Mouse (Mus musculus): ENCODE results near the gene 2300002M23Rik. TPM values are rescaled to one million over a fixed set of nuclear protein-coding genes. Genes with fewer than 3 reads are reported as not detected.

Gene 2300002M23Rik
- total RNA-seq (2015; ENCODE audit: low replicate concordance) (not detected in 2 replicates), total RNA-seq (2017; ENCODE audit: low replicate concordance) (not detected in 2 replicates)

DNA sequence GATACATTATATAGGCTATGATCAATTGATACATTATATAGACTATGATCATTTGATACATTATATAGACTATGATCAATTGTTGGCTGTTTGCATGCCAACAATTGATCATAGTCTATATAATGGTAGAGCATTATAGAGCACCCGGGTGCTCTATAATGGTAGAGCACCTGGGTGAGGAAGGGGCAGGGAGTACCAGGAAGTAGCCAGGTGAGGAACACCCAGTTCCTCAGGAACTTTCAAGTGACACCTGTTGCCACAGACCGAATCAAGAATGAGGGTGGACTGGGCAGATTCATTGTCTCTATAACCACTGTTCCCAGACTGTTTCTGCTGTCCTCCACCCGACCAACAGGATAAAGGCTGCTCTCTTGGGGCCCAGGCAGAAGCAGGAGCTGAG is at the start of gene 2300002M23Rik:
2300002M23Rik (plus strand) TSS at position 301 of the 400 bp plus-strand sequence.
- ATAC-seq (replicated peaks; ENCODE audit: low FRiP score, poor library complexity, severe bottlenecking), result no peak

DNA sequence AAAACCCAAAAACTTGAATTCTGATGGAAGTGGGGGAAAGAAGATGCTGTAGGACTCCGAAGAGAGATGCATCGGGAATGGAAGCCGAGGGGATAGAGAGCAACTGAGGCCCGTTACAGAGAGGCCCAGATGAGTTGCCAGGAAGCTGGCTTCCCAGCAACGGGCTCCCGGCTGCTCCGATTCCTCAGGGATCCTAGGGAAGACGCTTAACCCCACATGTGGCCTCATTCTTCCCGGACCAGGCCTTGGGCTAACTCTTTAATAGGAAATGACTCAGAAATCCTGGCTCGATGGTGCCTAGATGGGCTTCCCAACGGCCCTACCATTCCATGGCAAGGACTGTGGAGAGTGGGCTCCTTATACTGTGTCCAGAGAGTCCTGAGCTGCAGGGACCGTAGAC is 49.7 kb upstream of the 2300002M23Rik start:
- ATAC-seq (replicated peaks; ENCODE audit: low FRiP score, poor library complexity, severe bottlenecking), result no peak

DNA sequence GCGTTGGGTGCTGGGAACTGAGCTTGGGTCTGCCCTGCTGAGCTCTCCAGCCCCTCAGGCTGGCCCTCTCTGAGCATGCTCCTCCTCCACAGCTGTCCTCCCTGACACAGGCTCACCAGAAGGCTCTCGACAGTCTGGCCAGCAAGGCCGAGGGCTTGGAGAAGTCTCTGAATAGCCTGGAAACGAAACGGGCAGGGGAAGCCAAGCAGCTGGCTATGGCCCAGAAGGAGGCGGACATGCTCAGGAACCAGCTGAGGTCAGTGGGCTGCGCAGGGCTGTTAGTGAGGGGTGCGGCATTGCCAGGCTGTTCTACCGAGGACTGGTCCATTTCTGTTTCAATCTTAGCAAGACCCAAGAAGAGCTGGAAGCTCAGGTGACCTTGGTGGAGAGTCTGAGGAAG is 42.9 kb upstream of the 2300002M23Rik start:
- no peak for ATAC-seq (replicated peaks; ENCODE audit: low FRiP score, poor library complexity, severe bottlenecking)

DNA sequence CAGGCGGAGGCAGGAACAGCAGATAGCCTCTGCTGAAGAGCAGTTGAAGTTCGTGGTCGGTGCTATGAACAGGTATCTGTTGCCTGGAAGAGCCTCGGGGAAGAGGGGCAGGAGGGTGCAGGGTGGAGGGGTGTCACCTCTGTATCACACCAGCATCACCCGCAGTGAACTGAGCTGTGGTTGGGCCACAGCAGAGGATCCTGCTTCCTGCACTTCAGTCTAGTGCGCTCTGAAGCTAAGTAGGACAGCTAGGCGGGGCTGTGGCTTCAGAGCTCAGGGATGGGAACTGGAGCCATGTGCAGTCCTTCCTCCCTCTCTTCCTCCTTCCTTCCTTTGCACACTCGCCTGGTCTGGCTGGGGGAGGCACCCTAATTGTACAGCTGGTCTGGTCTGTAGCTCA is 40.6 kb upstream of the 2300002M23Rik start:
- no peak for ATAC-seq (replicated peaks; ENCODE audit: low FRiP score, poor library complexity, severe bottlenecking)

DNA sequence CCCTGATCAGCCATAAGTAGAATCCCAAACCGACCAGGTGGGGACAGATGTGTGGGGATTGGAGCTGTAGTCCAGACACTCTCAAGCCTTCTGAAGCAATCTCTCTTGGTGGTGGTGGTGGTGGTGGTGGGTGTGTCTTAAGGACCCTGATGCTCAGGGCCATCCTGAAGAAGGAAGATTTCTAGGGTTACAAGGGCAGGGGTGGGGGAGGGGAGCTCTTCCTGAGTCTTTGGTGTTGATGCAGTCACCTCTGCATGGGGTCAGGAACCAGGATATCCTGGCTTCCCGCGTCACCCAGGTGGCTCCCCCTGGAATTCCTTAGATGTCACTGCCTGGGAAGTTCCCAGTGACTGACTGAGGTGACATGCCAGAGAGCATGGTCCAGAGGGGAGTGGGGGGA is 34.9 kb upstream of the 2300002M23Rik start:
- ATAC-seq (replicated peaks; ENCODE audit: low FRiP score, poor library complexity, severe bottlenecking), result no peak

DNA sequence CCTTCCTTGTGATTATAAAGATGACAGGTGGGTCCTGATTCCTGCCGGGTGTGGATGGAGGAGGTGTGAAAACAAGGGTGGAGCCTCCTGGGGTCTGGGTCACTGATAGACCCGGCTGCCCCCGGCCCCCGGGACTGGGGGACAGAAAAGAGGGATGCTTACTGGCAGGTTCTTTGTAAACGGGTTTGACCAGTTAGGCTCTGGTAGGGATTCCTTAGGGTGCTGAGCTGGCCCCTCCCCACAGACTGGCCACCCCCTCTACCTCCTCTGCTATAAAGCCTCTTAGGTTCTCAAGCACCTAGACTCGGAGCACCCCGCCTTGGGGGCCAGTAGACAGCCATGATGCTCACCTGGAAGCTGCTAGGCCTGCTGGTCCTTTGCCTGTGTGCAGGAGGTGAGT is 34.3 kb upstream of the 2300002M23Rik start, which contains the start of gene Psors1c2:
Psors1c2 (plus strand) TSS at position 301 of the 400 bp plus-strand sequence.
- no peak for ATAC-seq (replicated peaks; ENCODE audit: low FRiP score, poor library complexity, severe bottlenecking)

DNA sequence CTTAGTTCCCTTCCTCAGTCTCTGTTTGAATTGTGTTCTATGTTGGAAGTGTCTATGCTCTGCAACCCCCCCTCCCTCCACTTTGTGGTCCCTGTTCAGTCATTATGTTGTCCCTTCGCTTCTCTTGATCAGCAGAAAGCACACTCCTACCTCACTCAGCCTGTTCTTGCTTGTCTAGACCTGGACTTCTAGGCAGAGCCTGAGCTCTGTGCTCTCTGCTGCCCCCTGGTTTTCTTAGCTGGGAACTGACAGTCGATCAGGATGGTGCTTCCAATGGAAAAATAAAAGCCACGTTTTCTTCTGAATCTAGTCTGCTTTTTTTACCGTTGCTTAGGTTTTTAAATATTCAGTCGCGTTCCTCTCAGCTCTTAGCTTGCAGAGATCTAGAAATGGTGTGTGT is 32.9 kb upstream of the 2300002M23Rik start:
- ATAC-seq (replicated peaks; ENCODE audit: low FRiP score, poor library complexity, severe bottlenecking), result peak; percentile 79

DNA sequence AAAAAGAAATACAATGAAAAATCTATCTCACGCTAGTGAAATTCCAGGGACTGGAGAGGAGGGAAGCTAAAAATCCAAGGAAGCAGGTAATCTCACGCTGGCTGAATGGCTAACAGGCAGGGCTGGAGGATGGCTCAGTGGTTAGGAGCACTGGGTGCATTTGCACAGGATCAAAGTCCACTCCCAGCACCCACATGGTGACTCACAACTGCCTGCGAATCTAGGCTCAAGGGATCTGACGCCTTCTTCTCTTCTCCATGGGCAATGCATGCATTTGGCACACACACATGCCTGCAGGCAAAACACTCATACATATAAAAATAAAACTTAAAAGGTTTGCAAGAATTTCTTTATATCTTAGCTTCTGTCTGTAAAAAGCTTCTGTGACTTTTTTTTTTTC is 29.8 kb upstream of the 2300002M23Rik start:
- no peak for ATAC-seq (replicated peaks; ENCODE audit: low FRiP score, poor library complexity, severe bottlenecking)

DNA sequence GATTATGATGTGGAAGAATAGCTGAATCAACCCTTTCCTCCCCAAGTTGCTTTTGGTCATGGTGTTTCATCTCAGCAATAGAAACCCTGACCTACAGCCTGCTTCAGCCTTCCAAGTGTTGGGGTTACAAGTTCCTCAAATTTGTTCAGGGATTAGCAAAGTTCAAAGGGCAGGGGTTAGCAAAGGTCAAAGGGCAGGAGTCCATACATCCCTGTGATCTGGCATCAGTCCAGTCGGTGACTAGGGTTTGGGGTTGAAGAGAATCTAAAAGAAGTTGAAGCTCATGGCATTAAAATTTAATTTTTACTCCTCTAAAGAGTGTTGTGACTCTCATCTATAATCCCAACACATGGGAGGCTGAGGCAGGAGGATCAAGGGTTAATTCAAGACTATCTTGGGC is 28.8 kb upstream of the 2300002M23Rik start:
- ATAC-seq (replicated peaks; ENCODE audit: low FRiP score, poor library complexity, severe bottlenecking), result no peak

DNA sequence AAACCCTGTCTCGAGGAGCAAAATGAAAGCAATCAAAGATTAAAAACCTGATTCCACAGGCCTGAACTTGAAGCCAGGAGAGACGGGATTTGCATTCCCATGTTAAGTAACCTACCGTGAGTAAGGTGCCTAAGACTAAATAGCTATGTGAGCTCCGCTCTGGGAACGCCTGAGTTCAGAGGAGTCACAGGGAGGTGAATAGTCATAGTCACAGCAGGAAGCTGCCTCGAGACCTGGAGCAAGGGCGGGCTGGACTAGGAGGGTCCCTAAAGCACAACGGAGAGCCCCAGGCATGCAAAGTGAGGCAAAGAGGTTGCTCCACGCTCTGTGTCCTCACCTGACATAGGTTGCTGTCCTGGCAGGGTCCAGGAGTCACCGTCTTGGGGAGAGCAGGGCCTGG is 27.7 kb upstream of the 2300002M23Rik start:
- no peak for ATAC-seq (replicated peaks; ENCODE audit: low FRiP score, poor library complexity, severe bottlenecking)

DNA sequence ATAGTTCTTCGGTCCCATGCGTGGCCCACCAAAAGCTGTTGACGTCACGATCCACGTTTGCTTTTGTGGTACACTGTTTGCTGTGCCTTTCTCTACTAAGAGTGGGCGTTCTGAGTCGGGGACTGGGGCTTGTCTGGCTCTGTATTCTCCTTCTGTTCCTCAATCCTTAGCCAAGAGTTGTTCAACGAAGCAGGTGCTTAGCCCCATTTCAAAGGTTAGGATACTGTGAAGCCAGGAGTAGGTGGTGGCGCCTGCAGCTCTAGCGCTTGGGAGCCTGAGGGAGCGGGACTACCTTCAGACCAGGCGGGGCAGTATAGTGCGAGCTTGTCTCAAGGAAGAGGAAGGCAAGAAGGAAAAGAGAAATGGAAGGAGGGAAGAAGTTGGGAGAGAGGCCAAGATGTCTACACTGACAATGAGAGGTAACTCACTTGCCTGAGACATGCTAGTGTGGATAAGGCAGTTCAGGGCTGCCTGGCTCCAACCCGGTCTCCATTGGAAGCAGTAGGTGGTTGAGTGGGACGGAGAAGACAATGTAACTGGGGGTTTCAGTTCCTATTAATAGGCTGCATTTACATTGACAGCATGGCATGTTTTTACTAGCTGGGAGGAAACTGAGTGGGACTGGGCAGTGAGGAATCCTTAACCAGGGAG is 24.4 kb upstream of the 2300002M23Rik start:
- ATAC-seq (replicated peaks; ENCODE audit: low FRiP score, poor library complexity, severe bottlenecking), result no peak

DNA sequence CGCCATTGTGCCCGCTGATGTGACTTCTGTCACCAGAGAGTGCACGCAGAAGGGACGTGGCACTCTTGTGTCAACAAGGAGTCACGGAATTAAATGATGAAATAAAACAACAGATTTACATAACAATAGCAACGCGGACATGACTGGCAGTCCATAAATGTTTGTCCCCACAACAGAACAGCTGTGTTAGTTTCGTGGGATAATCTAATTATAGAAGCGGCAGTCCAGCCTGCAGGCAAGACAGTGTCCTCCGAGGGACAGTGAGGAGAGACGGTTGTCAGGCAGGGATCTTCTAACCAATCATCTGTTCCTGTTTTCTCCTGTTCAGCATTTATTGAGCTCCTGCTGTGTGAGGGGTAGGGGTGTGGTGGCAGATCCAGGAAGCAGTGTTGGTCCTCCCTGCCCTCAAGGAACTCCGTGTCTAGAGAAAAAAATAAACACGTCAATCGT is 23.8 kb upstream of the 2300002M23Rik start:
- no peak for ATAC-seq (replicated peaks; ENCODE audit: low FRiP score, poor library complexity, severe bottlenecking)

DNA sequence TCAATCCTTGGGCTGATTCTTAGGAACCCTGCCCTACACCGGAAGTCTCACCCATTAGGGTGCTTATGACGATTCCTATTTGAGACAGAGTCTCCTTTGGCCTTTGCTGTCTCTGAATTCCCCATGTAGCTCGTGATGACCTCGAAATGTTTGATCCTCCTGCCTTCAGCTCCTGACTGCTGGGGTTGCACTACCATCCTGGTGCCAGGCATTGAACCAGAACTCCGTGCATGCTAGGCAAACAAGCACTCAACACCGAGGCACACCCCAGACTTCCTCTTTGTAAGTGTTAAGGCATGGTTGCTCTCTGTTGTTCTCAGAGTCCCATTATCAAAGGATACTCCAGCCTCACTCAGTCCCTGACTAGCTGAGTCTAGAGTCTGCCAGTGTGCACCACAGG is 23.2 kb upstream of the 2300002M23Rik start:
- no peak for ATAC-seq (replicated peaks; ENCODE audit: low FRiP score, poor library complexity, severe bottlenecking)

DNA sequence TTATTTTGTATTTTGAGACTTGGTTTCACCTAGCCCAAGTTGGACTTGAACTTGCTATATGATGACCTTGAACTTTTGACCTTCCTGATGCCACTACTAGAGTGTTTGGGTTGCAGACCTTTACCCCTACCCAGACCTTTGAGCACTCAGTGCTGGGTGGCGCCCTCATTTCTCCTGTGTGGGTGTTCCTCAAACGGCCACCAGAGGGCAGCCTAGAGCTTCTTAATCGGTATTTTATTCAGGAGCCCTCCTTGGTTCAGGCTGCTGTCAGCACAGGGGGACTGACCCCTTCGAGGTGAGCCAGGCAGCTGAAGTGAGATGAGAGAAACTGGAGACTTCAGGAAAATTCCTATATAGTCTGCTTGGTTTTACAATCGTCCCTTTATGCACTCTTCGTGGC is 22.6 kb upstream of the 2300002M23Rik start:
- ATAC-seq (replicated peaks; ENCODE audit: low FRiP score, poor library complexity, severe bottlenecking), result peak; percentile 70

DNA sequence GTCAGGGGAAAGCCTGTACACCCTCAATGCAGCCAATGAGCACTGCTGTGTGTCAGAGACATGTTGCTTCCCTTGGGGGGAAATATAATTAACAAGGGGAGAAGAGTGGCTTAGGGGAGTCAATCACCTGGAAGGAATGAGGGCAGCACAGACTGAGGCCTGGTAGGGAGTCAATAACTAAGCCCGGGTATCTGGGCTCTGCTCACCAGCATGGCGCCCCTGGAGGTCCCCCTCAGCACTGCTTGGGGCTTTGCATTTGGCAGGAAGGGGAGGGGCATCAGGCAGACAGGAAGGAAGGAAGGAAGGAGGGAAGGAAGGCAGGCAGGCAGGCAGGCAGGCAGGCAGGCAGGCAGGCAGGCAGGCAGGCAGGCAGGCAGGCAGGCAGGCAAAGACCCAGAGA is 19.8 kb upstream of the 2300002M23Rik start:
- no peak for ATAC-seq (replicated peaks; ENCODE audit: low FRiP score, poor library complexity, severe bottlenecking)

DNA sequence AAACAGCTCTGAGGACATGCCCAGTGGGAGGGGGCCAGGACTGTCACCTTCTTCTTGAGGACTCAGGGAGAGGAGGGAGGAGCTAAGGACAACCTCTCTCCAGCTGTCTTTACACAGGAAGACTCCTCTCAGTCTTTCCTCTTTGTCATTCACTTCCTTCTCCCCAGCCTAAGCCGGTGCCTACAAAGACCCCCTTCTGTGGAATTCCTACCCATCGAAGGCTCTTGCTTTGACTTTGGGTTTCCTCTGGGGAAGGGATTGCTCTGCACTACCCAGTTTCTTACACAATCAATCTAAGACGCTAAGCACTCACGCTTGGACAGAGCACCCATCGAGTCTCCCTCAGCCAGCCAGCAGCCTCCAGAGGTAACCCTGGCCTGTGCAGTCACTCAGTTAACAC is 18.6 kb upstream of the 2300002M23Rik start:
- no peak for ATAC-seq (replicated peaks; ENCODE audit: low FRiP score, poor library complexity, severe bottlenecking)

DNA sequence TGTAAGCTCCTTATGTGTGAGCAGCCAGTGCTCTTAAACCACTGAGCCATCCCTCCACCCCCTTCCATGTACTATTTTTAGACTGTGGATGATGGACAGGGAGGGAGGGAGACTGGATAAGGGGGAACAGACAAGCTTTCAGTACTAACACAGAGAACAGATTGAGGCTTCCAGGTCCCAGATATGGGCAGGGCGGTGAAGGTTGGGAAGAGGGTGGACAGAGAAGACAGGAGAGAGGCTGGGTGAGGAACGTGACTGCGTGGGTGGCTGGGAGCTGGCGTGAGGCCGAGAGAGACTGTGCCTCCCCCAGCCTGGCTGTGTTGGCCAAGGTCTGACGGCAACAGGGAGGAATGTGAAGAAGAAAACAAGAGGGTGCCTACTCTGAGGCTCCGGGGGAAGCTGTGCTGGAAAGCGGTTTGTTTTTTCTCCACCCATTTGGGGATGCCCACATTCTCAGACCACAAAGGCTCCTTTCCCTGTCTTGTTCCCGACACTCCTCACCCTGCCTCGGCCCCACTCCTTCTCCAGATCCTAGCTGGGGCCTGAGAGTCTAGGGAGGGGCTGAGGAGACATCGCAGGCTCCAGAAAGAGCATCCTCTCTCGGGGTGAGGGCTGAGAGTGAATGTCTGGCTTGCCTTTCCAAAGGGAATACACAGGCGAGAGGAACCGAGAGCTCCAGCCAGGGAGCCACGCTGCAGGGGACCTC is 17.7 kb upstream of the 2300002M23Rik start:
- no peak for ATAC-seq (replicated peaks; ENCODE audit: low FRiP score, poor library complexity, severe bottlenecking)

DNA sequence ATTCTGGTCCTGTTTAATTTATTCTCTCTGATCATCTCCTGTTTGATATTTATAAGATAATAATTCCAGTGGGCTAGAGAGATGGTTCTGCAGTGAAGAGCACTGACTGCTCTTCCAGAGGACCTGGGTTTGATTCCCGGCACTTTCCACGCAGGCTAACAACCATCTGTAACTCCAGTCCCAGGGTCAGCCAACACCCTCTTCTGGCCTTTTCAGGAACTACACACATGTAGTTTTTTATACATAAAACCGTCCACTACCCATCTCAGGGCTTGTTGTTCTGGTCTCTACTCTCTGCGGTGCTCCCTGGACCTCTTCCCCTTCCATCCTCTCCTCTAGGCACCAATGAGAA is 17.1 kb upstream of the 2300002M23Rik start:
- ATAC-seq (replicated peaks; ENCODE audit: low FRiP score, poor library complexity, severe bottlenecking), result no peak

DNA sequence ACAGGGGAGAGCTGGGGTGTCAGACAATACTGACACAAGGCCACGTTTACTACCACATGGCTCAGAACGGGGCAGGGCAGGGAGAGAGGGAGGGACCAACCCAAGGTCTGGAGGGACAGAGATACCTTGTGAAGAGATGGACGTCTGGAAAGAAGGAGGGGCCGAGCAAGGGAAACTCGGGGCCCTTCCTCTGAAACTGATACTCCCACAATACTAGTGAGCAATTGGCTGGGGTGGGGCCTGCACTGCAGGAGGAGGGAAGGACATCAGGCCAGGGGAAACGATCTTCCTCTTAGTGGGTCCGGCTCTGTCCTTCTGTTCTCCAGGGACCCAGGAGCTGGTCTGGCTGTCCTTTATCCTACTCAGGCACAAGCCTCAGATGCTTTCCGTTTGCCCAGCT is 16.4 kb upstream of the 2300002M23Rik start:
- no peak for ATAC-seq (replicated peaks; ENCODE audit: low FRiP score, poor library complexity, severe bottlenecking)

DNA sequence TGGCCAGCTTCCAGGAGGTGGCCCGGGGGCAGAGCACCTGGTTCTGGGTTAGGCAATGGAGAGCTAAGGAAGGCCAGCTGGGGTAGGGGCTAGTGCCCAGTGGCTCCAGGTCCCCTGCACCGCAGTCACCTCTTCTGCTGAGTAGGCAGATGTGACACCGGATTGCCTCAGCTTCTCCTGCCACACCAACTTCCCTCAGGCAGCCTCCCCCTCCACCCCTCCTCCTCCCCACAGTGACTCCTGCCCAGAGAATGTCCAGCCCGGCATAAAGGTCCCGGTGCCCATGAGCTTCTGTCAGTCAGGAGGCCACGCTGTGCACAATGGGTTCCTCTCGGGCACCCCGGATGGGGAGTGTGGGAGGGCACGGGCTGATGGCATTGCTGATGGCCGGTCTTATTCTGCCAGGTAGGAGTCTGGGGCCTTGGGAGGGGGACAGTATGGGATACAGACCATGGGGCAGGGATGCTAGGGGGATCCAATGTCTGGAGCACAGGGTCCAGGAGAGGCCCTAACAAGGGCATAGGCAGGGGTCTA is 15.3 kb upstream of the 2300002M23Rik start, which contains the start of gene Cdsn:
Cdsn (plus strand) TSS at position 248 of the 534 bp plus-strand sequence.
- ATAC-seq (replicated peaks; ENCODE audit: low FRiP score, poor library complexity, severe bottlenecking), result no peak

DNA sequence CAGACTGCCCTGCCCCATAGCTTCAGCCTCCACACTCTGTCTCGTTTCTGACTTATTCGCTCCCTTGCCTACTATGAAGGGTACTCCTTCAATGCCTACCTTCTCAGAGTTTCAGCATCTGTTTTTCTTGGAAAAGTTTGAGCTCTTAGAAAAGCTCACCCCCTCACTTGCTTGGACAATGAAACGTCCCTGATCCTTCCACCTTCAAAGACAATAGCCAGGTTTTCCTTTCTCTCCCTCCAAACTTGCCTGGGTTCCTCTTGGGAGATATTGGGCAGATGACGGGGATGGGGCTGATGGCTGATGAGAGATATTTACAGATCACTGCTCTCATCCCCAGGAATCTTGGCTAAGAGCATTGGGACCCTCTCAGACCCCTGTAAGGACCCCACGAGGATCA is 12.9 kb upstream of the 2300002M23Rik start:
- ATAC-seq (replicated peaks; ENCODE audit: low FRiP score, poor library complexity, severe bottlenecking), result no peak

Measured in erythroblast, adult 5-6 weeks (primary cell).